Mouse (Mus musculus) heart, embryonic 14.5 days (tissue): ENCODE measurements around the gene Sipa1l1. TPM values are rescaled to one million over a fixed set of nuclear protein-coding genes. Genes with fewer than 3 reads are reported as not detected.
"Not testable (repeated sequence)": the region's sequence is repeated elsewhere in the genome, so short reads cannot be mapped to it uniquely, and the experiment has no call there.

Experiments used
- ATAC-seq: fragments of 200-750 bp; cut with Nextera tagmentation; 2 replicates; pipeline ENCODE4 v1.8.0; 2017; ENCODE audit warnings: low read depth, moderate TSS enrichment; ENCODE audit not compliant: insufficient number of reproducible peaks, insufficient read depth, low FRiP score
- H3K27ac ChIP-seq, 2 experiments: fragments of 200-500 bp in 1 of 2; fragments of 300-500 bp in 1 of 2; sonication (generic) in 1 of 2; replicated peaks in 1 of 2; 2 replicates each; pipeline ENCODE4 v1.5.1; 2012 to 2014; ENCODE audit warnings: low read depth in 2 of 2, low read length in 2 of 2, control low read depth in 1 of 2, mild to moderate bottlenecking in 1 of 2, mixed read lengths in 1 of 2; ENCODE audit not compliant: control insufficient read depth in 1 of 2, insufficient read depth in 1 of 2
- H3K27me3 ChIP-seq: fragments of 300-500 bp; sonication (generic); 2 replicates; pipeline ENCODE4 v1.6.1; 2014; ENCODE audit warnings: mild to moderate bottlenecking, low read length, control low read depth; ENCODE audit not compliant: control insufficient read depth, insufficient read depth
- H3K36me3 ChIP-seq: fragments of 300-500 bp; sonication (generic); 2 replicates; pipeline ENCODE4 v1.6.1; 2014; ENCODE audit warnings: mild to moderate bottlenecking, control low read depth, low read length, mixed read lengths; ENCODE audit not compliant: control insufficient read depth, insufficient read depth
- H3K4me1 ChIP-seq, 2 experiments: fragments of 200-500 bp in 1 of 2; fragments of 300-500 bp in 1 of 2; sonication (generic) in 1 of 2; 2 replicates each; pipeline ENCODE4 v1.6.1; 2012 to 2014; ENCODE audit warnings: low read length in 2 of 2, control low read depth in 1 of 2, mixed read lengths in 1 of 2; ENCODE audit not compliant: control insufficient read depth in 2 of 2, insufficient read depth in 2 of 2
- H3K4me2 ChIP-seq: fragments of 300-500 bp; sonication (generic); 2 replicates; pipeline ENCODE4 v1.6.1; 2014; ENCODE audit warnings: mild to moderate bottlenecking, low read length
- H3K4me3 ChIP-seq, 2 experiments: fragments of 200-500 bp in 1 of 2; fragments of 300-500 bp in 1 of 2; sonication (generic) in 1 of 2; 2 replicates each; pipeline ENCODE4 v1.5.1; 2012 to 2014; ENCODE audit warnings: low read length in 2 of 2, mild to moderate bottlenecking in 2 of 2, control low read depth in 1 of 2, low read depth in 1 of 2, moderate library complexity in 1 of 2; ENCODE audit not compliant: control insufficient read depth in 1 of 2, insufficient read depth in 1 of 2
- H3K9ac ChIP-seq: fragments of 300-500 bp; sonication (generic); 2 replicates; pipeline ENCODE4 v1.6.1; 2014; ENCODE audit warnings: mild to moderate bottlenecking, low read length
- H3K9me3 ChIP-seq: fragments of 300-500 bp; sonication (generic); 2 replicates; pipeline ENCODE4 v1.6.1; 2016; ENCODE audit warnings: low read length, control low read depth; ENCODE audit not compliant: control insufficient read depth
- WGBS: fragments of 180-500 bp; shearing (Covaris S2); extraction: QIAGEN DNeasy Blood & Tissue Kit; methylation state at CpG from one replicate; pipeline ENCODE4 v1.1.7; 2014; 5-methylcytosine and 5-hydroxymethylcytosine counted together
- polyA plus RNA-seq: library from polyadenylated mRNA; unstranded; fragments of >200 nt; fragmentation: Nextera tagmentation; extraction: Ambion mirVana; gene quantifications from 2 replicates; pipeline ENCODE4 v1.2.1, GENCODE M21; 2014

The Sipa1l1 gene
- polyA plus RNA-seq, 1 experiment from 2014 or later: 25.6 TPM

DNA sequence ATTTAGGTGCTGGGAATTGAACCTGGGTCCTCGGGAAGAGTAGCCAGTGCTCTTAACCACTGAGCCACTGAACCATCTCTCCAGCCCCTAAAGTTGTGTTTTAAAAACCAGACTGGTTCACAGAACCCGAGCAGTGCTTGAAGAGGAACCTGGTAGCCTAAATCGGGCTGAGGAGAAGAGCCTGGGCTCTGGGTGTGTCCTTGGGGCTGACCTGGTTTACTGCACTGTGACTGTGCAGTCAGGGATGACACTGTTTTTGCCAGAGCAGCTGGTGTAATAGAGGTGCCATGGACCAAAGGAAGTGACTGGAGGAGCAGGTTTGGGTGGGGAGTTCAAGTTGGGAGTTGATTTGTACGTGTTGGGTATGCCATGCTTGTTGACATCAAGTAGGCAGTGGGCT is 10.5 kb downstream of the Sipa1l1 start:
- no peak overlapping the region for H3K27ac ChIP-seq
- no peak overlapping the region for H3K4me2 ChIP-seq
- H3K9me3 ChIP-seq: no peaks in the 10 kb centered on the region
- H3K4me3 ChIP-seq: no peak overlapping the region
- H3K9ac ChIP-seq: no peak overlapping the region
- H3K4me1 ChIP-seq: peaks cover 1 to 8% of the 10 kb centered on the region in 2 experiments; a peak in 1 of 4 replicates
- no peak for ATAC-seq
- H3K36me3 ChIP-seq: peaks cover 15% of the 10 kb centered on the region; the same call in 1 of the 2 replicates
- no peaks in the 10 kb centered on the region for H3K27me3 ChIP-seq
- 84% methylated on average over 4 of the region's 4 CpGs for WGBS

DNA sequence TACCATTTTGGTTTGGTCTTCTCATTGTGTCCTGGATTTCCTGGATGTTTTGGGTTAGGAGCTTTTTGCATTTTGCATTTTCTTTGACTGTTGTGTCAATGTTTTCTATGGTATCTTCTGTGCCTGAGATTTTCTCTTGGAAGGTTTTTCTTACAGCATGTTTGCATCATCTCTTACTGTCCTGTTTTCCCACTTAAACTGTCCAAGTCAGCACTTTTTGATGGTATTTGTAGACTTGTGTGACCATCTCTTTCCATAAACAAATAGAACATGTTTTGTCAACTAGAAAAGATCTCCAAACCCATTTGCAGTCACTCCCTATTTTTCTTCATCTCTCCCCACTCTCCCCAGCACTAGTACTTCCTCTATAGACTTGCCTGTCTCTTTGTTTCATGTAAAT is 17.0 kb downstream of the Sipa1l1 start:
- H3K27me3 ChIP-seq, H3K9me3 ChIP-seq, H3K27ac ChIP-seq, H3K4me3 ChIP-seq, H3K9ac ChIP-seq, ATAC-seq, H3K4me2 ChIP-seq: not testable (repeated sequence)
- Histone ChIP-seq H3K4me1 (peaks cover 30 to 41% of the 10 kb centered on the region in 2 experiments), H3K36me3 (peaks cover 19% of the 10 kb centered on the region; the same call in 1 of the 2 replicates)

DNA sequence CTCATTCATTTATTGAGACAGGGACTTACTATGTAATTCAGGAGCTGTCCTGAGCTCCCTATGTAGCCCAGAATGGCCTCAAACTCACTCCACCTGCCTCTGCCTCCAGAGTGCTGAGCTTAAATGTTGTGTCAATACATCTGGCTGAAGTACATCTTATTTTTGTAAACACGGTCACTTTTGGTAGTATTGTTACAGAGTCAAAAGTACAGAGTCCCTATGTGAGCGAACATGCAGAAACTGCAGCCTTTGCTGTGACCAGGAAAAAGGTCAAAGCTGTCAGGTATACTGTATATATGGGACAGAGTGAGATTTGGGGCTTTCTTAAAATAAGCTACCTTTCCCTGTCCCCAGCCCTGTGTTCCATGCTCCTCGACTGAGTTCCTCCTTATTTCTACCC is 17.6 kb downstream of the Sipa1l1 start:
- H3K27ac ChIP-seq: no peak overlapping the region
- H3K36me3 ChIP-seq: peaks cover 16% of the 10 kb centered on the region; the same call in 1 of the 2 replicates
- H3K4me3 ChIP-seq: no peak overlapping the region
- no peak overlapping the region for H3K9ac ChIP-seq
- H3K4me1 ChIP-seq: peaks cover 32 to 46% of the 10 kb centered on the region in 2 experiments
- ATAC-seq: no peak
- H3K9me3 ChIP-seq: no peaks in the 10 kb centered on the region
- H3K27me3 ChIP-seq: no peaks in the 10 kb centered on the region
- H3K4me2 ChIP-seq: no peak overlapping the region
- WGBS: 62% methylated on average over 3 of the region's 3 CpGs

DNA sequence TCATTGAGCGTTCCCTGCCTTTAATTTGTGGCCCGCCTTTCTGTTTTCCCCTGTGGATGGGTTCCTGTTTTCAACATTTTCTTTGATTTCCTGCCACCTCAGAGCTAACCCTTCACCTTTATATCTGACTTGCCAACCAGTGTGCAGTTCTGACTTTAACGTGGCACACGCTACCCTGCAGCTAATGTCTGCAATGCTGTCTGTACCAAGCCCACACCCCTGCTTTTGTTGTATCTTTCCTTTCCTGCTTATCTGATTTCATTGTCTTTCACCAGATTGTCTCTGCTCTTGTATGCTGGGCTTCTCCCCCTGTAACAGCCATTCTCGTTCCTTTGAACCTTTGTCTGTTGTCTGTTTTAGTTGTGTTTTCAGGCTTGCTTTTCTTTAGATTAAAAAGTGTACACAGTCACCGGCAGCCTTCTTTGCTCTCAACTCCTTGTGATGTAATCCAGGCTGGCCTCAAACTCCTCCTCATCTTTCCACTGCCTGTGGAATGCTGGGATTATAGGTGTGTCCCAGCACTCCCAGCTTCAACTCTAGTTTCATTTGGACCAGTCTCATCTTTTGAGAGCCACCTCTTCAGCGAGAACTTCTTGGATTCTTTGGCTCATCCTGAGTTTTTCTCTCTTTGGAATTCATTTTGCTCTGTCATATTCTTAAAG is 18.2 kb downstream of the Sipa1l1 start:
- Histone ChIP-seq H3K36me3 (peaks cover 11% of the 10 kb centered on the region; the same call in 1 of the 2 replicates), H3K4me2 (no peak overlapping the region), H3K27ac (0 out of 4 replicates have a peak overlapping the region, but pooled peaks have one; percentile 8 to 24), H3K27me3 (no peaks in the 10 kb centered on the region), H3K4me1 (peaks cover 35 to 52% of the 10 kb centered on the region in 2 experiments), H3K9ac (no peak overlapping the region), H3K9me3 (no peaks in the 10 kb centered on the region), H3K4me3 (no peak overlapping the region)
- 45% methylated on average over 7 of the region's 7 CpGs for WGBS
- no peak for ATAC-seq

DNA sequence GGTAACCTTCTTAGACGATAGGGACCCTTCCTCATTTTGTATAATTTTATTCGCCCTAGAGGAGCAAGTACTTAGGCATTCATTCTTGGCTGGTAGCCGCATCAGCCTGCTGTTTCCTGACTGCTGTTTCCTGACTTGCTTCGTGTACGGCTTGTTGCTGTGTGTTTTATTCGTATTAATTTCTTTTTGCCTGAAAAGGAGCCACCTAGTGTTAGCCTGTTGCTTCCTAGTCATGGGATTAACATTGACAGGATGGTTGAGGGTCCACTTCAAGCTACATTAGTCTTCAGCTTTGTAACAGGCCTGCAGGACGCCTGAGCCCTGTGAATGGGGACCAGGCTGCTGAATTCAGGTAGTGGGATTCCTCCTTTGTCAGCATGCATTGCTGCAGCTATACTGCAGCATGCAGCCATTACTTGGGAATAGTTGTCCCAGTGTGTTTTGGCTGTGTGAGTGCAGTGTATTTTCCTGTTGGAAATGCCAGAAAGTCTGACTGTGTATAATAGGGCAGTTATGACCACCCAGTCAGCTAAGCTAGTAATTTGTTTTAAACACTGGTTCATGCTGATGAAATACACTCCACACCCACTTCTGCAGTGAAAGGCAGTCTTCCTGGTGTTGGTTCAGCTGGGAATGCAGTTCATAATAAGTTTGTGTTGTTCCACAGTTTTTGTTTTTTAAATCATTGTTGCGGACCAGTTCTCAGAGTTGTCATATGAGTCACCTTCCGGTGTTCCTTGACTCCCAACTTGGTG is 19.4 kb downstream of the Sipa1l1 start:
- Histone ChIP-seq H3K4me2 (no peak overlapping the region), H3K4me1 (peaks cover 44 to 64% of the 10 kb centered on the region in 2 experiments)
- 63% methylated on average over 9 of the region's 9 CpGs for WGBS

DNA sequence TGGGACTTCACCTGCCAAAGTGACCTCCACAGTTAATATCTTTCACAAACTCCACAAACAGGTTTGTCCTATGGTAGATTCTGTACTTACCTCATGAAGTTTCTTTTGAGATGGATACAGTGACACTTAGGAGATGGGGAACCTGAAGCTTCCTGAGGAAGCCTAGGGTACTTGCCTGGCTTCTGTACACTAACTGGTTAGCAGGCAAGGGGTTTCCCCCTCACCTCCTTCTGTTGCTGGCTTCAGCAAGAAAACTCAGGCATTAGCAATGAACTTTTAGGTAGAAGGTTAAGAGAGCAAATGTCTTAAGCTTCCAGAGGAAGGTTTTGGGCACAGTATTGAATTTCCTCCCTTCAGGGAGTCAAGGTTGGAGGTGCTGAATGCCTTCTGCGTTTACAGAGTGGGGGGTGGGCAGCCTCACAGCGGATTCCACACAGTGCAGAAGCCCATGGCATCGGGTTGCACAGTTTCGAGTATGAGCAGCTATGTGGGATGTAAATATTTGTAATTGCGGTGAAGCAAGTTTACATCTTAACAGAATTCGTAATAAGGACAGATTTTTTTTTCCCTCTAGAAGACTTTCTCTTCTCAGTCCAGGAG is 20.1 kb downstream of the Sipa1l1 start:
- Histone ChIP-seq H3K27ac (no peak overlapping the region), H3K4me1 (peaks cover 45 to 68% of the 10 kb centered on the region in 2 experiments), H3K4me2 (no peak overlapping the region), H3K4me3 (no peak overlapping the region), H3K9me3 (no peaks in the 10 kb centered on the region), H3K36me3 (peaks cover 6% of the 10 kb centered on the region; the same call in 1 of the 2 replicates), H3K27me3 (no peaks in the 10 kb centered on the region), H3K9ac (no peak overlapping the region)
- WGBS: 37% methylated on average over 6 of the region's 6 CpGs
- ATAC-seq: no peak

More for the DNA sequence above, 19.4 kb downstream of the Sipa1l1 start:
- ATAC-seq: no peak
- Histone ChIP-seq H3K9me3 (no peaks in the 10 kb centered on the region), H3K36me3 (peaks cover 6% of the 10 kb centered on the region; the same call in 1 of the 2 replicates), H3K27ac (no peak overlapping the region), H3K27me3 (no peaks in the 10 kb centered on the region), H3K9ac (no peak overlapping the region), H3K4me3 (no peak overlapping the region)

DNA sequence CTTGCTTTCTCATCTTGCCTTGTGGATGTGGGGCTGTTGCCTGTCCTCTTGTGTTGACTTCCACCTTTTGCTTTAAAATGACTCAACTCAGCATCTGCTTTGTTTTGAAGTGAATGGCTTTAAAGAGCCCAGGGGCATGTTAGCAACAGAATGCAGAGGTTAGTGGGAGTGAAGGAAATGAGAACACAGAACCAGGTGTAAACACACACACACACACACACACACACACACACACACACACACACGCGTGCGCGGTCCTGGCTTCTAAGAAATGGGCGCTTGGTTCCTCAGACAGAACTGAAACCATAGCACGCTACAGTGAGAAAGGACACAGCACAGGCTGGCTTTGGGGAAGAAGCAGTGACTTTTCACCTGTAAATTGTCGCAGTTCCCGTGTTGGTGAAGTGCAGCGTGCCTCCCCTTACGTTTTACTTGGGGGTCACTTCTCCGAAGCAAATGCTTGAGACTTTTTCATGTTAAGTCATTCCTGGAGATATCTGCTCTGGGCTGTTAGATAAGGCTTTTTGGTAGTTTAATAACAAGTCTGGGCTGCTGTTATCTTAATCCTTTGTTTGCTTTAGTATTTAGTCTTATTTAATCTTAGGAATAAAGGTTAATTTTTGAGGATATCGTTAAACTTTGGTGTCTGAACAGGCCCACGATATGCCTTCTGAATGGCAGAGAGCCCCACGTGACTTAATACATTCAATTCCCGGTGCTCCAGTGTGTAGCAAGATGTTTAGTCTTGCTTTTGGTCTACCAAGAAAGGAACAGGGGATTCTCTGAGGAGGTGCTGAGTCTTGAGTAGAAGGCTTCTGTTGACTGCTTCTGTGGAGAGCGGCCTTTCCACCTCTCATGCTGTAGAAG is 20.8 kb downstream of the Sipa1l1 start:
- Histone ChIP-seq H3K27me3 (no peaks in the 10 kb centered on the region), H3K9me3 (no peaks in the 10 kb centered on the region), H3K4me2 (no peak overlapping the region), H3K36me3 (peaks cover 6% of the 10 kb centered on the region; the same call in 1 of the 2 replicates), H3K4me1 (peaks cover 45 to 71% of the 10 kb centered on the region in 2 experiments), H3K9ac (no peak overlapping the region), H3K4me3 (no peak overlapping the region), H3K27ac (no peak overlapping the region)
- ATAC-seq: no peak
- WGBS: 67% methylated on average over 16 of the region's 16 CpGs
